Mouse (Mus musculus) embryonic facial prominence, embryonic 15.5 days (tissue): ENCODE results near the gene Nsf. TPM values are rescaled to one million over a fixed set of nuclear protein-coding genes. Genes with fewer than 3 reads are reported as not detected.

Experiments
- ATAC-seq: fragments of 200-750 bp; cut with Nextera tagmentation; 2 replicates; pipeline ENCODE4 v1.8.0; 2017; ENCODE audit warnings: low read depth, moderate TSS enrichment; ENCODE audit not compliant: insufficient number of reproducible peaks, low FRiP score, low TSS enrichment
- H3K27ac ChIP-seq: fragments of 300-500 bp; sonication (generic); replicated peaks from 2 replicates; pipeline ENCODE4 v1.5.1; 2015; ENCODE audit warnings: mild to moderate bottlenecking, inconsistent platforms
- H3K27me3 ChIP-seq: fragments of 300-500 bp; sonication (generic); 2 replicates; pipeline ENCODE4 v1.6.1; 2015; ENCODE audit warnings: inconsistent platforms
- H3K36me3 ChIP-seq: fragments of 300-500 bp; sonication (generic); 2 replicates; pipeline ENCODE4 v1.6.1; 2015; ENCODE audit warnings: mild to moderate bottlenecking, inconsistent platforms
- H3K4me1 ChIP-seq: fragments of 300-500 bp; sonication (generic); 2 replicates; pipeline ENCODE4 v1.6.1; 2015; ENCODE audit warnings: inconsistent platforms
- H3K4me2 ChIP-seq: fragments of 300-500 bp; sonication (generic); replicated peaks from 2 replicates; pipeline ENCODE4 v1.6.1; 2015; ENCODE audit warnings: mild to moderate bottlenecking, inconsistent platforms
- H3K4me3 ChIP-seq: fragments of 300-500 bp; sonication (generic); replicated peaks from 2 replicates; pipeline ENCODE4 v1.5.1; 2015; ENCODE audit warnings: mild to moderate bottlenecking, inconsistent platforms
- H3K9ac ChIP-seq: fragments of 300-500 bp; sonication (generic); 2 replicates; pipeline ENCODE4 v1.6.1; 2015; ENCODE audit warnings: inconsistent platforms
- H3K9me3 ChIP-seq: fragments of 300-500 bp; sonication (generic); replicated peaks from 2 replicates; pipeline ENCODE4 v1.6.1; 2016; ENCODE audit warnings: inconsistent platforms
- WGBS: fragments of 180-500 bp; shearing (Covaris S2); methylation state at CpG from one replicate; pipeline ENCODE4 v1.1.7; 2015; 5-methylcytosine and 5-hydroxymethylcytosine counted together
- polyA plus RNA-seq: library from polyadenylated mRNA; unstranded; fragments of >200 nt; fragmentation: Nextera tagmentation; extraction: Ambion mirVana; gene quantifications from 2 replicates; pipeline ENCODE4 v1.2.1, GENCODE M21; 2015

Gene Nsf
- polyA plus RNA-seq, 1 experiment from 2014 or later: 51.4 TPM

DNA sequence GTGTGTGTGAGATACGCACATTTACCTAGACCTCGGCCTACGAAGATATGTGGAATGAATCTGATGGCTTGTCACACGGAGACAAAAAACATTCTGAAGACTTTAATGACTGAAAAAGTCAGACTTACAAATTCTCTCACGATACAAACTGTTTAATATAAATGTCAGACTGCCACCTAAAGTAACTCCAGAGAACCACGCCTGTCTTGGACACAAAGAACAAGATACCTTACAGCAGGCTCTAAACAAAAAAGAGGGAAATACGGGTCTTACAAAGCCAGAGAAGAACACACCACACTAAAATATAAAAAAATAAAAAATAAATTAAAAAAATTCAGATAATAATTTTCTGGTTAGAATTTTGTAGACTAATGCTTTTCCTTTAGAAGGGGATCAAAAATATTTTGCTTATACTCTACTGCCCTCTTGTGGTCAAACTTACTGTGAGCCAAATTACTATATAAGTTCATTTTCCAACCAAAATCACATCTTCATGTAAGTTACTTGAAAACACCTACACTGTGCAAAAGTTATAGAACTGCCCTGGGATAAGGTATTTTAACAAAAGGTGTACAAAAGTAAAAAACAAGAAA lies 42.8 kb downstream of the Nsf start:
- H3K36me3 ChIP-seq: peaks cover 42% of the 10 kb centered on the region
- H3K27ac ChIP-seq: no peak overlapping the region
- no peaks in the 10 kb centered on the region for H3K4me1 ChIP-seq
- H3K27me3 ChIP-seq: no peaks in the 10 kb centered on the region
- no peak overlapping the region for H3K9ac ChIP-seq
- WGBS: 59% methylated on average over 7 of the region's 7 CpGs
- ATAC-seq: no peak
- H3K4me2 ChIP-seq: no peak overlapping the region
- H3K9me3 ChIP-seq: no peaks in the 10 kb centered on the region
- no peak overlapping the region for H3K4me3 ChIP-seq

DNA sequence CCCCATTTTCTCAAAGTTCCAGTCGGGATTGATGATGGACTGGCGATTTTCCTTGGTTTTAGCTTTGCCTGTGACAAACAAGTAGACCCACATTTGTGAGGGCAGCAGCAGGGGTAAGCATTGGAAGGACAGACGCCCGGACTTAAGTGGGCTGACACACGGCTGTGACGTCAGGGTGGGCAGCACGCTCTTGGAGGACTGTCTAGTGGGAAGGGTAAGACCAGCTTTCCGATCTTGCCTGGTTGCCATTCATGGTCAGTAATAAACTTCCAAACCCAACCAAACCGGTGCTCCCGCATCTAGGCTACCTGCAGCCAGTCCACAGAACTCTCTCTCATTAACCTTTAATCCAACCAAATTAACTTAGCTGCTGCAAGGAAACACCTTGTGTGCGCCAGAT lies 43.3 kb downstream of the Nsf start:
- 90% methylated on average over 11 of the region's 11 CpGs for WGBS
- Histone ChIP-seq H3K4me1 (no peaks in the 10 kb centered on the region), H3K4me3 (no peak overlapping the region), H3K4me2 (no peak overlapping the region), H3K9ac (no peak overlapping the region), H3K27me3 (no peaks in the 10 kb centered on the region), H3K9me3 (no peaks in the 10 kb centered on the region), H3K36me3 (peaks cover 36% of the 10 kb centered on the region), H3K27ac (no peak overlapping the region)
- no peak for ATAC-seq

DNA sequence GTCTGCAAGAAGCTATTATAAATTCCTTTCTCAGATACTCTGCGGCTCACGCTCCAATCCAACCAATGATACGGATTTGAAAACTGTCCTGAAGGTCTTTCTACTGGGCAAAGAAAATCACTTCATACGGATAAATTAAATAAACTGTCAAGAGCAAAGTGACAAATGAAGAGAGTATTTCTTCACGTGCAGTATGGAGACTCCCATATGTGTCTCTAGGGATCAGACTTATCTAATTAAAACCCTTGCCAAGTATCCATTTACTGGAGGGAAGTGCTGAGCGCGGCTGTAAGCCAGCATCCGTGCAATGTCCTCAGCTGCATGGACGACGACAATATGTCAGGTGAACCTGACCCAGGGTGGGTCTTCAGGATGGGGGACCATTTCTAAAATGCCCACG lies 44.0 kb downstream of the Nsf start:
- Histone ChIP-seq H3K4me2 (no peak overlapping the region), H3K9ac (no peak overlapping the region), H3K4me3 (no peak overlapping the region), H3K27me3 (no peaks in the 10 kb centered on the region), H3K4me1 (no peaks in the 10 kb centered on the region), H3K9me3 (no peaks in the 10 kb centered on the region), H3K27ac (no peak overlapping the region), H3K36me3 (peaks cover 31% of the 10 kb centered on the region)
- 81% methylated on average over 11 of the region's 11 CpGs for WGBS
- ATAC-seq: no peak

DNA sequence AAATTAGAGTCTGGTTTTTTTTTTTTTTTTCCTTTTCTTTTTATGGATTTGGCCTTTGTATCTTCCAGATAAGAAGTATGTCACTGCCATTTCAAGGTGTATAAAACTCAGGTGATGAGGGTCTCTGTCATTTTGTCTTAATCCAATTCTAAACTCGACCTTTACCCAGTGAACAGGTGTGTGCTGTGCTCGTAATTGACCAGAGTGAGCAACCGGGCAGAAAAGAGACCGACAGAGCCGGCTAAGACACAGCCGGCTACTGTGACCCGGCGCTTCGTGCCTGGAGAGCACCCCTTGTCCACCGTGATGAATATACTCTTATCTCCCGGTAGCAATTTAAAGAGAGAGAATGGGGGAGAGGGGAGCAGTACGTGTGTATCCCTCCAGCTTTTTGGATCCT lies 44.5 kb downstream of the Nsf start:
- 84% methylated on average over 12 of the region's 12 CpGs for WGBS
- Histone ChIP-seq H3K4me2 (no peak overlapping the region), H3K9ac (no peak overlapping the region), H3K9me3 (no peaks in the 10 kb centered on the region), H3K4me1 (no peaks in the 10 kb centered on the region), H3K27me3 (no peaks in the 10 kb centered on the region), H3K4me3 (no peak overlapping the region), H3K27ac (no peak overlapping the region), H3K36me3 (peaks cover 27% of the 10 kb centered on the region)
- ATAC-seq: no peak

DNA sequence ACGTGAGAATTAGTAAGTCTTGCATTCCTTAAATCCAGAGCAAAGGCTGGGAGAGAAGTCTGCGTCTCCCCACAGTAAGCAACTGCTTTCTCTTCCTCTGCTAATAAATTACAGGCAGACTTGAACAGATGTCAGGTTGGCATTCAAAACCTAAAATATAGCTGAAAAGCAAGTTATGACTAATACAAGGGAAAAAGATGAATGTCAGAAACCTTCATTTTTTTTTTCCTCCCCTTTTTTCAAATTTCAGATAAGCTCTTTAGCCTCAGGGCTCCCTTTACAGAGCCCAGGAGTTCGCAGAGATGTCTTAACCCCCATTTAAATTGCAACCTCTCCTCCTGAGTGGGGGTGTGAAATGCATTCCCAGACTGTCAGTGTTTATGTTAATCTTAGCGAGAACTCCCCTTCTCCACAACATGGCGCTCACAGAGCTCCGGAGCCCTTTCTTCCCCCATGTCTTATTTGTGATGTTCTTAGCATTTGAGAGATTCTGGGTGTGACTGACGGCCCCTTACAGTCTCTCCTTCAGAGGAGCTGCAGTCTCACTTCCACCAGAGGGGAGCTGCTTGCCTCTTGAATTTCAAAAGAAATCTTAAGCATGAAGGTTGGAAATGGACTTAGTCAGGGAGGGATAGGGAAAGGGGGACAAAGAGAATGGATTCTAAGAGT lies 47.7 kb downstream of the Nsf start:
- Histone ChIP-seq H3K9me3 (no peaks in the 10 kb centered on the region), H3K27me3 (no peaks in the 10 kb centered on the region), H3K27ac (no peak overlapping the region), H3K36me3 (peaks cover 12% of the 10 kb centered on the region; the same call in 1 of the 2 replicates), H3K4me1 (peaks cover 2% of the 10 kb centered on the region; the same call in 1 of the 2 replicates), H3K9ac (no peak overlapping the region), H3K4me3 (no peak overlapping the region), H3K4me2 (no peak overlapping the region)
- WGBS: 38% methylated on average over 7 of the region's 7 CpGs
- no peak for ATAC-seq

DNA sequence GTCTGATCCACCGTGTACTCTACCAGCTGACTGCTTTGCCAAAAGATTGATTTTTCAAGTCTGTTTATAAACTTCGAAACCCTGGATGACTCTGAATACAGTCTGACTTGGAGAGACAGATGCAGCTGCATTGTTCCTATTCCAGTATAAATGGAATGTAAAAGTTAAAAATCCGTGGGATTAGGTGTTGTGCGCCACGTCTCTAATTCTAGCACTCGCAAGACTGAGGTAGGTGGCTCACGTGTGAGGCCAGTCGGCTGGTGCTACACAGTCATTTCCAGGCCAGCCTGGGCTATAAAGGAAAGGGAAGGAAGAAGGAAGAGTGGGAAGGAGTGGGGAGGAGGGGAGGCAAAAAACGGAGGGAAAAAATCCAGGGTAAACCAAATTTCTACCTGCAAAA lies 48.4 kb downstream of the Nsf start:
- H3K9ac ChIP-seq: no peak overlapping the region
- peaks cover 12% of the 10 kb centered on the region; the same call in 1 of the 2 replicates for H3K36me3 ChIP-seq
- 67% methylated on average over 9 of the region's 9 CpGs for WGBS
- ATAC-seq: no peak
- H3K27ac ChIP-seq: no peak overlapping the region
- H3K4me2 ChIP-seq: no peak overlapping the region
- H3K9me3 ChIP-seq: no peaks in the 10 kb centered on the region
- H3K4me1 ChIP-seq: peaks cover 9% of the 10 kb centered on the region; the same call in 1 of the 2 replicates
- H3K4me3 ChIP-seq: no peak overlapping the region
- no peaks in the 10 kb centered on the region for H3K27me3 ChIP-seq

DNA sequence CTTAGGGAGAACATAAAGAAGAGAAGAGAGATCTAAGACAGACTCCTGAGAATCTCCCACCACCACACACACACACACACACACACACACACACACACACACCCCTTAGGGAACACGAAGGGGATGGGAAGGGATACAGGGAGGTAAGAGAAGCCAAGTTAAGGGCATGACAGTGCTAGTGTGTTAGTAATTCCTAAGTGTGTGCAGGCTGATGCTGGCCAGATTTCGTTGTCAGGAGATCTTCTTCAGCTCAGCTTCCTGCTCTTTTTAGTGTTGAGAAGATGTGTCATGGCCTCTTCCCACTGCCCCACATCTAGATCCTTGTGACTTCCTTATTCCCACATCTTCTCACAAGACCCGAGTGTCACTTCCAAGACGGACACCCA lies 52.3 kb downstream of the Nsf start:
- no peak overlapping the region for H3K9ac ChIP-seq
- H3K27ac ChIP-seq: no peak overlapping the region
- no peaks in the 10 kb centered on the region for H3K36me3 ChIP-seq
- no peak for ATAC-seq
- peaks cover 12% of the 10 kb centered on the region; the same call in 1 of the 2 replicates for H3K4me1 ChIP-seq
- no peak overlapping the region for H3K4me3 ChIP-seq
- no peaks in the 10 kb centered on the region for H3K27me3 ChIP-seq
- H3K4me2 ChIP-seq: no peak overlapping the region
- WGBS: 84% methylated on average over 4 of the region's 4 CpGs
- no peaks in the 10 kb centered on the region for H3K9me3 ChIP-seq

DNA sequence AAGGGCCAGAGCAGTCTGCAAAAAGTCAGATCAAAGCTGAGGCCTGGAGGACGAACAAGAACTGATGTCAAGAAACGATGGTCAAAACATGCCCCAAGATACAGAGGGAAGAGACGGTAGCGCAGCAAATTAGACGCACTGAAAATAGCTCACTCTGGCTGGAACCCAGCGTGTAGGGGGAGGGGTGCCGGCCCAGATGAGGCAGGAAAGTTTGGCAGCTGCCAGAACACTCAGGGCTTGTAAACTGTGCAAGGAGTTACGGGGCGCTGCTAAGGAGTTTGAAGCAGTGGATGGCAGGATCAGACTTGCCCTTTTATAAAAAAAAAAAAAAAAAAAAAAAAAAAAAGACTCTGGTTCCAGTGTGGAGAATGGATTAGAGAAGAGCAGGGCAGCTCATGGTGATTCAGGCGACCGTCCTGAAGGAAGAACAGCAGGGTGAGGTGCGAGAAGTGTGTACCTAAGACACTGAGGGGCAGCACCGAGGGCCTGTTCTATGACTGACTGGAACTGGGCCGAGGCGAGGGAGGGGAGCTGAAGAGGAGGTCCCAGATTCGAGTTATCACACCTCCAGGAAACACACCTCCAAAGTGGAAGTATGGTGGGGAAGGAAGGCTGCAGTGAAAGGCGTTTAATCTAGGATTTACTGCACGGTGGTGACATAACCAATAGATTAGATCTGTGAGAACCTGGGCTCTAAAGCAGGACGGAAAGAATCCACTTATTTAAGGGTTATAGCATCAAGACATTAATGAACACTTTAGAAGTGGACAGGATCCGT lies 52.9 kb downstream of the Nsf start:
- no peaks in the 10 kb centered on the region for H3K36me3 ChIP-seq
- no peaks in the 10 kb centered on the region for H3K27me3 ChIP-seq
- no peak overlapping the region for H3K4me2 ChIP-seq
- peaks cover 12% of the 10 kb centered on the region; the same call in 1 of the 2 replicates for H3K4me1 ChIP-seq
- no peak overlapping the region for H3K4me3 ChIP-seq
- no peaks in the 10 kb centered on the region for H3K9me3 ChIP-seq
- 39% methylated on average over 20 of the region's 20 CpGs for WGBS
- no peak overlapping the region for H3K27ac ChIP-seq
- no peak overlapping the region for H3K9ac ChIP-seq
- 0 out of 2 replicates have a peak, but pooled peaks have one; percentile 43 for ATAC-seq

DNA sequence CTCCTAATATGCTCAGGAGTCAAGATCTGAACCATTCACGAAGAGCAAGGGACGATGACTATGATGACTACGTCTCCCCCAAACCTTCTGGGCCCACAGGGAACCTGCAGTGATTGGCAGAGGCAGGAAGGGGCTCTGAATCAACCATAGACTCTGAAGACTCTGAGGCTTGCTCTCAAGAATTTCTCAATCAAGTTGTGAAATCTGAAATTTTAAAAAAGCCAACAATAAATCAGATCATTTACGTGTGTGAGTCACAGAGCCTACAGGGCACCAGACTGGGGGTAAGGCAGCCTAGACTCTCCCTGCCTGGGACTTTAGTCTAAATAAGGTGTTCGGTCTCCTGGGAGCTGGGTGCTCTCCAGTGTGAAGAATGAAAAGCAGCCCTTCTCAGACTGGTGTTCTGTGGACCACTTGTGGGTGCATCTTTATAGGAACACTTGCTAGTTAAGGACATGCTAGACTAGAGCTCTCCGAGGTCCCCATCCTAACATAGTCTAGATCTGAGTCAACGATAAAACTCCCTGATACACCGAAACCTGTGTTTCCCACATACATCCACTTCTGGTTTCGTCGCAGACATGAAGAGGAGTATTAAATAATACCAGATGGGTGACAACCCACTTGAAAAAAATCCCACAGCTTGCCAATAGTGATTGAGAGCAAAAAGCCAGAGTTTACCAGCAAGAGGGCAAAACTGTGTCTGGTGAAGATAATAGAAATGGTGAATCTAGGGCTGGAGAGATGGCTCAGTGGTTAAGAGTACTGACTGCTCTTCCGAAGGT lies 56.7 kb downstream of the Nsf start:
- ATAC-seq: no peak
- Histone ChIP-seq H3K36me3 (no peaks in the 10 kb centered on the region), H3K4me1 (peaks cover 18% of the 10 kb centered on the region; the same call in 1 of the 2 replicates), H3K9me3 (no peaks in the 10 kb centered on the region), H3K9ac (no peak overlapping the region), H3K27ac (no peak overlapping the region), H3K4me2 (no peak overlapping the region), H3K27me3 (no peaks in the 10 kb centered on the region), H3K4me3 (no peak overlapping the region)
- WGBS: 76% methylated on average over 11 of the region's 11 CpGs

DNA sequence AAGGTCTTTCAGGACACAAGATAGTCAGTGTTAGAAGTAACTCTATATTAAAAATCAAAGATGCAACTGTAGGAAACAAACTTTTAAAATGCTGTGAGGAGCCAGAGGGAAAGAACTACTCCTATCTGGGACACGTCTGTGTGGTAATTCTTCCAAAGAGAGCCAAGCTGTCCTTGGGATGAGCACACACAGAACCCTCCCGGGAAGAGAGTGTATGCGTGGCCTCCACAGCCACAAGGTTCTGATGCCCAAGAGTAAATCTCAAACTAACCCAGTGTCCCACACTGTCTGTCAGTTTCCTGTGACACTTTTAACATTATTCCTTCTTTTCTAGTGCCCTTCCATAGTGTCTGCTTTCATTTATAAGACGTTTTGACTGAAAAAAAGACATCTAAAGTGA lies 57.8 kb downstream of the Nsf start:
- no peak for ATAC-seq
- 84% methylated on average over 4 of the region's 4 CpGs for WGBS
- Histone ChIP-seq H3K4me3 (no peak overlapping the region), H3K27ac (no peak overlapping the region), H3K9me3 (no peaks in the 10 kb centered on the region), H3K27me3 (no peaks in the 10 kb centered on the region), H3K4me1 (peaks cover 15% of the 10 kb centered on the region; the same call in 1 of the 2 replicates), H3K36me3 (no peaks in the 10 kb centered on the region), H3K9ac (no peak overlapping the region), H3K4me2 (no peak overlapping the region)

DNA sequence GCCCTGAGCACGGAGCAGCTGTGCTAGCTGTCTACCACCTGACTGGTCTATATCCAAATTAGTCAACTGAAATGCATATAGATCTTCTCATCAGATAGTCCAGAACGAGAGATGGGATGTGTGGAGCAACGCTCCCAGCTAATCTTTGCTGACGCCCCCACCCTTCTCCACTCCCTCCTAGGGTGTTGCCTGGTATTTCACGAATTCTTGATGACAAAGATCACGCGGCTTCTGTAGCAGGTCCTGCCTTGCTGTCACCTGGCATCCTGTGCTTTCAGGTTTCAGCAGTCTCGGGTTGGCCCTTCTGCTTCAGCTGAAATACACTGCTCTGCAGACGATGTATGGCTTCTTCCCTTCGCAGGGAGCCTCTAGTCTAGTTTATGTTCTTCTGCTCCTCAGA lies 61.0 kb downstream of the Nsf start:
- no peaks in the 10 kb centered on the region for H3K9me3 ChIP-seq
- H3K4me1 ChIP-seq: 0 out of 2 replicates have a peak, but pooled peaks cover 7% of the 10 kb centered on the region
- H3K4me2 ChIP-seq: no peak overlapping the region
- no peaks in the 10 kb centered on the region for H3K27me3 ChIP-seq
- ATAC-seq: no peak
- H3K9ac ChIP-seq: no peak overlapping the region
- H3K27ac ChIP-seq: peak overlapping the region; percentile 36; the same call in 1 of the 2 replicates
- H3K36me3 ChIP-seq: no peaks in the 10 kb centered on the region
- 75% methylated on average over 10 of the region's 10 CpGs for WGBS
- H3K4me3 ChIP-seq: no peak overlapping the region
